Mouse (Mus musculus) embryonic fibroblast, embryonic 13.5 days (primary cell): ENCODE data around the gene Copa.

Experiments
- CTCF ChIP-seq: IDR thresholded peaks from 2 replicates; pipeline ENCODE4 v1.5.1; 2011; ENCODE audit warnings: mild to moderate bottlenecking, control low read depth, low read length, moderate library complexity, borderline replicate concordance; ENCODE audit not compliant: insufficient read depth
- POLR2A ChIP-seq: IDR thresholded peaks from 2 replicates; pipeline ENCODE4 v1.6.1; 2011; ENCODE audit warnings: low read depth, mild to moderate bottlenecking, control low read depth, low read length, moderate library complexity

- TF ChIP-seq POLR2A: no peak
- TF ChIP-seq CTCF: no peak
These were observed 79.7 kb downstream of the Copa start for GRCm38 (mm10) chr1:172162009-172162408.
